Mouse (Mus musculus) lung, adult 2 months (tissue): ENCODE data around the gene Soat2.

Experiments used
- CTCF ChIP-seq: fragments of 200-500 bp; IDR thresholded peaks from 2 replicates; pipeline ENCODE4 v1.5.1; 2011; ENCODE audit warnings: mild to moderate bottlenecking, low read length, control low read depth; ENCODE audit not compliant: insufficient read depth
- POLR2A ChIP-seq: fragments of 200-500 bp; IDR thresholded peaks from 2 replicates; pipeline ENCODE4 v1.6.1; 2011; ENCODE audit warnings: low read depth, mild to moderate bottlenecking, control low read depth, low read length, borderline replicate concordance; ENCODE audit errors: extremely low read depth

GRCm38 (mm10) chr15:102163900-102164693 is 13.8 kb downstream of the Soat2 start:
- TF ChIP-seq CTCF (no peak), POLR2A (no peak)
